Mouse (Mus musculus) forebrain, embryonic 12.5 days (tissue): ENCODE measurements at regions not wholly inside any gene's neighbourhood (a gene's known extent, or its start where the extent isn't known, plus 50 kb on each side); places are given as distances from the start of the nearest gene placed in this dataset.

Source experiments
- ATAC-seq: fragments of 200-750 bp; cut with Nextera tagmentation; 2 replicates; pipeline ENCODE4 v1.8.0; 2017; ENCODE audit warnings: moderate TSS enrichment; ENCODE audit not compliant: low FRiP score
- H3K27ac ChIP-seq: fragments of 300-500 bp; sonication (generic); 2 replicates; pipeline ENCODE4 v1.5.1; 2016; ENCODE audit warnings: mild to moderate bottlenecking
- H3K27me3 ChIP-seq: fragments of 300-500 bp; sonication (generic); 2 replicates; pipeline ENCODE4 v1.6.1; 2016; ENCODE audit warnings: mild to moderate bottlenecking
- H3K36me3 ChIP-seq: fragments of 300-500 bp; sonication (generic); replicated peaks from 2 replicates; pipeline ENCODE4 v1.6.1; 2016; ENCODE audit warnings: mild to moderate bottlenecking
- H3K4me1 ChIP-seq: fragments of 300-500 bp; sonication (generic); 2 replicates; pipeline ENCODE4 v1.6.1; 2016
- H3K4me2 ChIP-seq: fragments of 300-500 bp; sonication (generic); 2 replicates; pipeline ENCODE4 v1.6.1; 2016; ENCODE audit warnings: mild to moderate bottlenecking, moderate library complexity
- H3K4me3 ChIP-seq: fragments of 300-500 bp; sonication (generic); replicated peaks from 2 replicates; pipeline ENCODE4 v1.5.1; 2016; ENCODE audit warnings: mild to moderate bottlenecking
- H3K9ac ChIP-seq: fragments of 300-500 bp; sonication (generic); 2 replicates; pipeline ENCODE4 v1.6.1; 2016; ENCODE audit warnings: mild to moderate bottlenecking
- H3K9me3 ChIP-seq: fragments of 300-500 bp; sonication (generic); 2 replicates; pipeline ENCODE4 v1.6.1; 2016
- WGBS: fragments of 180-500 bp; shearing (Covaris S2); methylation state at CpG from one replicate; pipeline ENCODE4 v1.1.7; 2016; 5-methylcytosine and 5-hydroxymethylcytosine counted together

GRCm38 (mm10) chr3:51086441-51086849 is 137.8 kb upstream of the Noct start:
- H3K4me1 ChIP-seq, result peaks cover 42% of the 10 kb centered on the region
- H3K9ac ChIP-seq, result no peak overlapping the region
- 30% methylated on average over 10 of the region's 10 CpGs for WGBS
- no peaks in the 10 kb centered on the region for H3K36me3 ChIP-seq
- no peak for ATAC-seq
- H3K27me3 ChIP-seq, result no peaks in the 10 kb centered on the region
- no peak overlapping the region for H3K4me3 ChIP-seq
- H3K4me2 ChIP-seq, result no peak overlapping the region
- 0 out of 2 replicates have a peak overlapping the region, but pooled peaks have one; percentile 54 for H3K27ac ChIP-seq
- H3K9me3 ChIP-seq, result no peaks in the 10 kb centered on the region

GRCm38 (mm10) chr3:51087076-51087475 is 137.2 kb upstream of the Noct start:
- Histone ChIP-seq H3K4me3 (no peak overlapping the region), H3K27ac (no peak overlapping the region), H3K4me2 (no peak overlapping the region), H3K9ac (no peak overlapping the region), H3K27me3 (no peaks in the 10 kb centered on the region), H3K9me3 (no peaks in the 10 kb centered on the region), H3K36me3 (no peaks in the 10 kb centered on the region), H3K4me1 (peaks cover 42% of the 10 kb centered on the region)
- WGBS, result 69% methylated on average over 4 of the region's 4 CpGs
- no peak for ATAC-seq

DNA sequence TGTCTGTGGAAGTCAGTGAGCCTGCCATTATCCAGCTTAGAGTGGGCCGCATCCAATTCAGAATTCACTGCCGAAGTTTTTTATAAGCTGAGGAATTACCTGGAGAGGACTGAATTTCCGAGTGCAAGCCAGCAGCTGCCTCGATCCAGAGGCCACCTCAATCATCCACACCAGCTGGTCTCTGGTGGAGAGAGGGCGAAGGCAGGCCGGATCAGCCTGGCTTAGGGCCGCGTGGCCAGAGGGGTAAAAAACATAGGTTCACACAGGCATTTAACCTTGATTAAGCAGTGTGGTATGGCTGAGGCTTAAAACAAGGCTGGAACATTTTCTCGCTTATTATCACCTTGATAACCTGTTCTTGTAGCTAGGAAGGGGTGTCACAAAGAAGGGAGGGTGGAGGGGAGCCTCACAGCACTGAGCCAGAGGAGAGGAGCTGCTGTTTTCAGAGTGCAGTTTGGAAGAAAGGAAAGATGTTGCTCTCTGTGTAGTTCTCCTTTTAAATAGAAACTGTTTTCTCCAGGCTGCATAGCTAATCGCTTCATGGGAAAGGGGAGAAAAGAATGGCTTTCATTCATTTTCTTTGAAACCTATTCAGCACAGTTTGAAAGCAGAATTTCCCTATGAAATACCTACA is 135.1 kb upstream of the Noct start:
- no peak overlapping the region for H3K4me3 ChIP-seq
- H3K9me3 ChIP-seq, result no peaks in the 10 kb centered on the region
- peak; percentile 71; the same call in 1 of the 2 replicates for ATAC-seq
- H3K27me3 ChIP-seq, result no peaks in the 10 kb centered on the region
- H3K4me2 ChIP-seq, result no peak overlapping the region
- H3K36me3 ChIP-seq, result no peaks in the 10 kb centered on the region
- H3K9ac ChIP-seq, result no peak overlapping the region
- WGBS, result 35% methylated on average over 10 of the region's 10 CpGs
- H3K4me1 ChIP-seq, result peaks cover 34% of the 10 kb centered on the region
- H3K27ac ChIP-seq, result peak overlapping the region; percentile 79

- no peaks in the 10 kb centered on the region for H3K36me3 ChIP-seq
- ATAC-seq, result no peak
- H3K4me2 ChIP-seq, result no peak overlapping the region
- WGBS, result 91% methylated on average over 4 of the region's 4 CpGs
- no peaks in the 10 kb centered on the region for H3K9me3 ChIP-seq
- H3K27me3 ChIP-seq, result no peaks in the 10 kb centered on the region
- H3K27ac ChIP-seq, result no peak overlapping the region
- H3K4me3 ChIP-seq, result no peak overlapping the region
- peaks cover 44% of the 10 kb centered on the region for H3K4me1 ChIP-seq
- no peak overlapping the region for H3K9ac ChIP-seq
Observed at GRCm38 (mm10) chr3:51091478-51091877, 132.8 kb upstream of the Noct start.

- Histone ChIP-seq H3K4me2 (no peak overlapping the region), H3K9ac (no peak overlapping the region), H3K36me3 (no peaks in the 10 kb centered on the region), H3K4me1 (peaks cover 44% of the 10 kb centered on the region), H3K27me3 (no peaks in the 10 kb centered on the region), H3K4me3 (no peak overlapping the region), H3K27ac (no peak overlapping the region), H3K9me3 (no peaks in the 10 kb centered on the region)
- WGBS, result 84% methylated on average over 12 of the region's 12 CpGs
- no peak for ATAC-seq
Observed at GRCm38 (mm10) chr3:51092079-51093028, 131.9 kb upstream of the Noct start.

- Histone ChIP-seq H3K36me3 (no peaks in the 10 kb centered on the region), H3K4me1 (peaks cover 23% of the 10 kb centered on the region), H3K9ac (no peak overlapping the region; the same call in 1 of the 2 replicates), H3K4me3 (no peak overlapping the region), H3K4me2 (peak overlapping the region; percentile 29), H3K27me3 (no peaks in the 10 kb centered on the region), H3K27ac (peak overlapping the region; percentile 85), H3K9me3 (no peaks in the 10 kb centered on the region)
- 29% methylated on average over 14 of the region's 14 CpGs for WGBS
- ATAC-seq, result peak; percentile 71
Observed at GRCm38 (mm10) chr3:51095847-51096447, 128.3 kb upstream of the Noct start.

DNA sequence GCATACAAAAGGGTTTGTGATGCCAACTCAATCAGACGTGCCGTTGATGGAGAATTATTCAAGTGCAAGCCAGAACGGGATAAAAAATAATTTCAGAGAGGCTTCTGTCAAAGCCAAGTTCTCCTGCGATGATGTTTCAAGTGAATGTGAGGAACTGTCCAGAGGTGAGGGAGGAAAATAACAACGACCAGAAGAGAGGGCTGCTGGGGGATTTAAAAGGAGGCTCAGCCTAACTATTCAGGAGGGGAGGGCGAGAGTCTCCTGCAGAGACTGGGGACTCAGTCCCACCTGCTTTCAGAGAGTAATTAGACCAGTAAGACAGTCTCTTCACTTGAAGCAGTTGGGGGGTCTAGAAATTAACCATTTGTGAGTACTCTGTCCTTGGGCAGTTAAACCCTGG is 127.7 kb upstream of the Noct start:
- peak; percentile 69 for ATAC-seq
- Histone ChIP-seq H3K36me3 (no peaks in the 10 kb centered on the region), H3K9ac (no peak overlapping the region; the same call in 1 of the 2 replicates), H3K4me1 (peaks cover 23% of the 10 kb centered on the region), H3K27me3 (no peaks in the 10 kb centered on the region), H3K27ac (peak overlapping the region; percentile 85), H3K9me3 (no peaks in the 10 kb centered on the region), H3K4me2 (peak overlapping the region; percentile 29), H3K4me3 (no peak overlapping the region)
- WGBS, result 18% methylated on average over 6 of the region's 6 CpGs

DNA sequence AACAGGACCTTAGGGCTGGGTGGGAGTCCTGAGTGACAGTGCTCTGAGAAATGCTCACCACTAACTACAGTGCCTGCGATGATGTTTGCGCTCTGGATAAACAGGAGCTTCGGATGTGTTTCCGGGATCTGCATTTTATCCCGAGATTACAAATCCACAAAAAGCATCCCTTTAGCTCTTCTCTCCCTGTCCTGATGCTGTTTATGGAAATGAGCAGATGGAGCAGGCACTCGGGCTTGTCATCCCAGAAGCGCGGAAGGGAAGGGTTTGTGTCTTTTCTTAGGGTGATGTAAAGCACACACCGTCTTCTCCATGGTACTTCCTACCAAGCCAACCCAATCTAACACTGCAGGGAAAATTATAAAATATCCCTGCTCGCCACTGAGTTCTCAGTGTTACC is 126.9 kb upstream of the Noct start:
- WGBS, result 78% methylated on average over 10 of the region's 10 CpGs

DNA sequence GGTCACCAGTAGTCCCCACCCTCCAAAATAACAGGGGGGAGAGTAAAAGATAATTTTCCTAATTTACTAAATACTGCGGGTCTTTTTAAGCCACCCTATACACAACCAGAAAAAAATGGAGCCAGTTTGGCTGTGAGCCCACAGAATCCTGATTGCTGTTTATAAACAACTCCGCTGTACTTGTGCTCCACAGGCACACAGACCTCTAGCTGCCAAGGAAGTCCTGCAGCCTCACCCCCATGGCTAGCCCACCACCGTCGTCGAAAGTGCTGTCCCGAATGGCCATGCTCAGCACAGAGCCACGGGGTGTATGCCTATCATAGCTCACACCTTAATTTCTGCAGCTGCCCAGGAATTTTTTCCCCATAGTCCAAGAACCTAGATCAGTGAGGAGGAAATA is 124.3 kb upstream of the Noct start:
- no peak for ATAC-seq
- Histone ChIP-seq H3K9ac (no peak overlapping the region), H3K27me3 (no peaks in the 10 kb centered on the region), H3K4me3 (no peak overlapping the region), H3K9me3 (no peaks in the 10 kb centered on the region), H3K4me2 (no peak overlapping the region), H3K36me3 (no peaks in the 10 kb centered on the region), H3K27ac (no peak overlapping the region), H3K4me1 (peaks cover 21% of the 10 kb centered on the region)
- WGBS, result 87% methylated on average over 7 of the region's 7 CpGs

More for the DNA sequence above, 126.9 kb upstream of the Noct start:
- Histone ChIP-seq H3K4me1 (peaks cover 23% of the 10 kb centered on the region), H3K27ac (peak overlapping the region; percentile 59; the same call in 1 of the 2 replicates), H3K27me3 (no peaks in the 10 kb centered on the region), H3K4me3 (no peak overlapping the region), H3K4me2 (no peak overlapping the region), H3K9ac (no peak overlapping the region), H3K36me3 (no peaks in the 10 kb centered on the region), H3K9me3 (no peaks in the 10 kb centered on the region)
- ATAC-seq, result no peak

DNA sequence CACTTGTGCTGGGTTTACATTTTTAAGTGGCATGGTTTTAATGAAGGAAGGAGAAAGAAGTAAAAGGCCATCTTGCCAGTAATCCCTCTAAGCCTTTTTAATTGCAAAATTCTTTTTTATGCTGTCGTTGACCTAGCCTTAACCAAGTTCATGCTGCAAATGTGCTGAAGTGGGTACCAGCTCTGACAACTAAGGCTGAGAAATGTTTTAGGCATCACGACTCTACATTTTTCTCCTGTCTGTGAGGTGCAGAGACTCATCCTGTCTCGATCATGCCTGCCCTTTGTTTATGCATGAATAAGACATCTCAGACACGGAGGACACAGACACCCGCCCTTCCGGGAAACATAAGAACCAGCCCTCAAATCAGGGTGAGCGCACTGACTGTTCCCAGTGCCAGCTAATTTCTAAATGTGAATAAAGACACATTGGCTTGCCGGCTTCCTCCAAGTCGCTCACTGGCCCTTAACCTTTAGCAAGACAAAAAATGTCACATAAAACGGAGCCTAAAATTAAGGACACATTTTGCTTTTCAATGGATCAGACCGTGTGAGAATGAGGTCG is 115.5 kb upstream of the Noct start:
- no peak overlapping the region for H3K9ac ChIP-seq

GRCm38 (mm10) chr3:51111241-51111640 is 113.0 kb upstream of the Noct start:
- ATAC-seq, result no peak
- no peaks in the 10 kb centered on the region for H3K36me3 ChIP-seq
- peaks cover 16% of the 10 kb centered on the region for H3K4me1 ChIP-seq
- H3K9me3 ChIP-seq, result no peaks in the 10 kb centered on the region
- no peaks in the 10 kb centered on the region for H3K27me3 ChIP-seq
- H3K9ac ChIP-seq, result no peak overlapping the region
- no peak overlapping the region for H3K4me2 ChIP-seq
- H3K4me3 ChIP-seq, result no peak overlapping the region
- H3K27ac ChIP-seq, result no peak overlapping the region
- 95% methylated on average over 11 of the region's 11 CpGs for WGBS

More for the DNA sequence above, 115.5 kb upstream of the Noct start:
- H3K9me3 ChIP-seq, result no peaks in the 10 kb centered on the region
- no peak overlapping the region for H3K27ac ChIP-seq
- H3K4me1 ChIP-seq, result peaks cover 16% of the 10 kb centered on the region
- H3K4me2 ChIP-seq, result no peak overlapping the region
- H3K27me3 ChIP-seq, result no peaks in the 10 kb centered on the region
- H3K36me3 ChIP-seq, result no peaks in the 10 kb centered on the region
- no peak overlapping the region for H3K4me3 ChIP-seq
- ATAC-seq, result no peak
- 20% methylated on average over 12 of the region's 12 CpGs for WGBS

DNA sequence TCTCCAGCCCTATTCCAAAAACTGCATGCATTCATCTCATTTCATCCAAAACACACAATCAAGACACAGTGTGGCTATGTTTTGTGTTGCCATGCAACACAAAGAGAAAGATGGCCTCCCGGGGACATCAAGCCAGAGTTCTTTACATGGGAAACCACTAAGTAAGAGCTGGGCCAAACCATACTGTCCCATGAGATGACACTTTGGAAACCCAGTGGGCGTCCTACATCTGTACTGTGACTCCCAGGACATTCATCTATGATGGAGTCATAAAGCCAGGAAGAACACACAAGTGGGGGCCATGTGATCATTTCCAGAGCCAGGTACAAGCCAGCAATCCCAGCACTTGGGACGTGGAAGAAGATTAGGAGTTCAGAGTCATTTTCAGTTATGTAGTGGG is 111.9 kb upstream of the Noct start:
- no peak overlapping the region for H3K4me3 ChIP-seq
- H3K9me3 ChIP-seq, result no peaks in the 10 kb centered on the region
- WGBS, result 82% methylated on average over 3 of the region's 3 CpGs
- H3K36me3 ChIP-seq, result no peaks in the 10 kb centered on the region
- H3K4me1 ChIP-seq, result peaks cover 16% of the 10 kb centered on the region
- no peak overlapping the region for H3K9ac ChIP-seq
- H3K27ac ChIP-seq, result no peak overlapping the region
- no peak overlapping the region for H3K4me2 ChIP-seq
- H3K27me3 ChIP-seq, result no peaks in the 10 kb centered on the region
- ATAC-seq, result no peak
